In the genomic region with DNA sequence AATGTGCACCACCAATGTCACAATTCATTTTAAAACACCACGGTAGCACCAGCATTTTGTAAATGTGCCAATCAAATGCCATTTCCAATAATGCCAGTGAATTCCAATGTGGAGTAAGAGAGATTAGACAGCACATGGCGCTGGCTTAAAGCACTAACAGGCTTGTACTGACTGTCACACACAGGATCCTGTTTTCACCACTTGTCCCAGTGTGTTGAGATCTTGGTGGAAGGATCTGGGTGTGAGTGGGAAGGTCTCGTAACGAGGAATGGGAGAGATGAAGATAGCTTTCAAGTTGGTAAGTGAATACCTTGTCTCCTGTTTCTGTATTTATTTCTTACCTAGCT, we compare ENCODE assay signal across 14 mouse cellular contexts. TPM values are rescaled to one million over a fixed set of nuclear protein-coding genes. Genes with fewer than 3 reads are reported as not detected.
A peak's percentile ranks its signal among the peaks of the same experiment; 100 is the strongest.
DNase-seq lines count a peak whose midpoint lies in the region; ATAC-seq and TF ChIP-seq lines count a peak whose summit lies in the region.
"Had no signal": no experiment of that assay in that cellular context is flagged by ENCODE, and none has a peak within 500 bp of the region (broad histone marks: within the 10 kb centered on the region; RNA-seq: fewer than 3 reads in every experiment).

No protein-coding gene starts in this region.

- no peak for TF ChIP-seq CTCF in liver, postnatal 0 days (IDR thresholded peaks at IDR 0.05; ENCODE audit: low read depth)

- no peaks in the 10 kb centered on the region for H3K9me3 ChIP-seq in heart, embryonic 11.5 days (replicated peaks; ENCODE audit: control insufficient read depth, low read length)
- H3K9me3 ChIP-seq in limb, embryonic 12.5 days: no peaks in the 10 kb centered on the region
- no peaks in the 10 kb centered on the region for H3K9me3 ChIP-seq in limb, embryonic 10.5 days (replicated peaks)
- H3K9me3 ChIP-seq in intestine, embryonic 14.5 days (ENCODE audit: control insufficient read depth, low read length): no peaks in the 10 kb centered on the region
- no peaks in the 10 kb centered on the region for H3K9me3 ChIP-seq in liver, postnatal 0 days (ENCODE audit: low read length)
- no peaks in the 10 kb centered on the region for H3K9me3 ChIP-seq in forebrain, embryonic 11.5 days (ENCODE audit: control insufficient read depth, low read length)
- H3K9me3 ChIP-seq: G1E; megakaryocyte, embryonic 14.5 days had no signal

- no peak for ATAC-seq in heart, embryonic 11.5 days (replicated peaks; ENCODE audit: insufficient number of reproducible peaks, low FRiP score, low TSS enrichment)
- no peak for ATAC-seq in limb, embryonic 12.5 days (ENCODE audit: insufficient number of reproducible peaks, insufficient read depth, low FRiP score, low TSS enrichment, low read depth)
- ATAC-seq in intestine, embryonic 14.5 days (replicated peaks; ENCODE audit: low FRiP score, low TSS enrichment, low read depth): no peak
- ATAC-seq in liver, postnatal 0 days: peak; percentile 54
- no peak for ATAC-seq in forebrain, embryonic 11.5 days (replicated peaks; ENCODE audit: low FRiP score)

- H3K4me2 ChIP-seq in heart, embryonic 11.5 days: peak overlapping the region; percentile 44
- H3K4me2 ChIP-seq in limb, embryonic 12.5 days: no peak overlapping the region
- H3K4me2 ChIP-seq in intestine, embryonic 14.5 days (ENCODE audit: low read length): no peak overlapping the region
- H3K4me2 ChIP-seq in liver, postnatal 0 days (ENCODE audit: low read depth, low read length): peak overlapping the region; percentile 62
- no peak overlapping the region for H3K4me2 ChIP-seq in forebrain, embryonic 11.5 days (ENCODE audit: low read depth, low read length, severe bottlenecking)

- WGBS in heart, embryonic 11.5 days (ENCODE audit: insufficient replicate concordance): 16% methylated on average over 4 of the region's 4 CpGs
- WGBS in limb, embryonic 12.5 days: 89% methylated on average over 4 of the region's 4 CpGs
- 87% methylated on average over 4 of the region's 4 CpGs for WGBS in limb, embryonic 10.5 days
- 68% methylated on average over 4 of the region's 4 CpGs for WGBS in intestine, embryonic 14.5 days
- WGBS in liver, postnatal 0 days (ENCODE audit: insufficient replicate concordance): 35% methylated on average over 4 of the region's 4 CpGs
- WGBS in forebrain, embryonic 11.5 days: 76% methylated on average over 4 of the region's 4 CpGs

- H3K27me3 ChIP-seq in heart, embryonic 11.5 days (ENCODE audit: control insufficient read depth, insufficient read depth, low read length): no peaks in the 10 kb centered on the region
- no peaks in the 10 kb centered on the region for H3K27me3 ChIP-seq in limb, embryonic 12.5 days
- no peaks in the 10 kb centered on the region for H3K27me3 ChIP-seq in limb, embryonic 10.5 days (ENCODE audit: low read depth, poor library complexity, severe bottlenecking)
- H3K27me3 ChIP-seq in intestine, embryonic 14.5 days (replicated peaks; ENCODE audit: control insufficient read depth, insufficient read depth, low read length): no peaks in the 10 kb centered on the region
- H3K27me3 ChIP-seq in liver, postnatal 0 days (ENCODE audit: insufficient read depth, low read length): no peaks in the 10 kb centered on the region
- H3K27me3 ChIP-seq in forebrain, embryonic 11.5 days (ENCODE audit: control insufficient read depth, insufficient read depth, low read length): no peaks in the 10 kb centered on the region

- no peak for TF ChIP-seq EP300 in liver, postnatal 0 days (IDR thresholded peaks at IDR 0.05; ENCODE audit: low read depth)

- DNase-seq in heart, adult 8-10 months (ENCODE audit: low spot score): no peak
- DNase-seq in limb, embryonic 10.5 days (ENCODE audit: low spot score): no peak
- DNase-seq in intestine, embryonic 14.5 days (ENCODE audit: low spot score): no peak
- DNase-seq in liver, postnatal 0 days: no peak
- DNase-seq in urinary bladder, adult 2 months (ENCODE audit: low spot score): no peak
- no peak for DNase-seq in forebrain, embryonic 11.5 days (ENCODE audit: low spot score)
- DNase-seq: adrenal gland, postnatal 25 days; cerebellum, adult 11 months; thymus, adult 2 months had no signal

- H3K4me1 ChIP-seq in heart, embryonic 11.5 days (ENCODE audit: control insufficient read depth, insufficient read depth, low read length): peaks cover 32% of the 10 kb centered on the region
- peaks cover 4% of the 10 kb centered on the region; the same call in 1 of the 2 replicates for H3K4me1 ChIP-seq in limb, embryonic 12.5 days (replicated peaks)
- H3K4me1 ChIP-seq in limb, embryonic 10.5 days: peaks cover 6% of the 10 kb centered on the region; the same call in 1 of the 2 replicates
- H3K4me1 ChIP-seq in intestine, embryonic 14.5 days (replicated peaks; ENCODE audit: control insufficient read depth, insufficient read depth, low read length): peaks cover 13% of the 10 kb centered on the region
- peaks cover 7% of the 10 kb centered on the region for H3K4me1 ChIP-seq in liver, postnatal 0 days (ENCODE audit: insufficient read depth)
- no peaks in the 10 kb centered on the region for H3K4me1 ChIP-seq in forebrain, embryonic 11.5 days (replicated peaks; ENCODE audit: control insufficient read depth, insufficient read depth, low read length)

- H3K27ac ChIP-seq in heart, embryonic 11.5 days (ENCODE audit: low read depth, low read length): peak overlapping the region; percentile 85
- H3K27ac ChIP-seq in limb, embryonic 12.5 days: 0 out of 2 replicates have a peak overlapping the region, but pooled peaks have one; percentile 12
- H3K27ac ChIP-seq in limb, embryonic 10.5 days: no peak overlapping the region
- peak overlapping the region; percentile 1; the same call in 1 of the 2 replicates for H3K27ac ChIP-seq in intestine, embryonic 14.5 days (ENCODE audit: low read depth)
- H3K27ac ChIP-seq in liver, postnatal 0 days (ENCODE audit: low read depth): peak overlapping the region; percentile 94
- no peak overlapping the region for H3K27ac ChIP-seq in forebrain, embryonic 11.5 days (ENCODE audit: low read depth, low read length)
- H3K27ac ChIP-seq: kidney, postnatal 0 days had no signal

- H3K36me3 ChIP-seq in heart, embryonic 11.5 days (ENCODE audit: control insufficient read depth, insufficient read depth, low read length): no peaks in the 10 kb centered on the region; the same call in 1 of the 2 replicates
- no peaks in the 10 kb centered on the region for H3K36me3 ChIP-seq in limb, embryonic 12.5 days
- H3K36me3 ChIP-seq in limb, embryonic 10.5 days: no peaks in the 10 kb centered on the region
- no peaks in the 10 kb centered on the region for H3K36me3 ChIP-seq in intestine, embryonic 14.5 days (ENCODE audit: control insufficient read depth, insufficient read depth, low read length)
- peaks cover 11% of the 10 kb centered on the region; the same call in 1 of the 2 replicates for H3K36me3 ChIP-seq in liver, postnatal 0 days (replicated peaks; ENCODE audit: insufficient read depth, low read length)
- H3K36me3 ChIP-seq in forebrain, embryonic 11.5 days (ENCODE audit: control insufficient read depth, insufficient read depth, low read length): no peaks in the 10 kb centered on the region

- H3K9ac ChIP-seq in heart, embryonic 11.5 days (ENCODE audit: low read depth, low read length): peak overlapping the region; percentile 59
- no peak overlapping the region for H3K9ac ChIP-seq in limb, embryonic 12.5 days (replicated peaks)
- H3K9ac ChIP-seq in intestine, embryonic 14.5 days (ENCODE audit: low read length): no peak overlapping the region
- peak overlapping the region; percentile 45; the same call in 1 of the 2 replicates for H3K9ac ChIP-seq in liver, postnatal 0 days (replicated peaks)
- no peak overlapping the region for H3K9ac ChIP-seq in forebrain, embryonic 11.5 days (ENCODE audit: low read length)

- H3K4me3 ChIP-seq in heart, embryonic 11.5 days (ENCODE audit: low read depth, low read length): no peak overlapping the region
- no peak overlapping the region for H3K4me3 ChIP-seq in limb, embryonic 12.5 days (replicated peaks)
- H3K4me3 ChIP-seq in limb, embryonic 10.5 days: no peak overlapping the region
- H3K4me3 ChIP-seq in intestine, embryonic 14.5 days (ENCODE audit: low read depth, low read length): no peak overlapping the region
- peak overlapping the region; percentile 19 for H3K4me3 ChIP-seq in liver, postnatal 0 days (ENCODE audit: low read depth, low read length)
- no peak overlapping the region for H3K4me3 ChIP-seq in forebrain, embryonic 11.5 days (ENCODE audit: low read depth, low read length)
- H3K4me3 ChIP-seq: megakaryocyte, embryonic 14.5 days had no signal

RNA-seq across cellular contexts. Expression of a gene that starts 26.1 kb away (rescaled TPM):
- 318 and 322 TPM in 2 replicates for polyA plus RNA-seq in heart, embryonic 11.5 days (2014; fragmentation: Nextera tagmentation; extraction: Ambion mirVana)
- 100 to 1,000 TPM; 114 to 157 (median 136) TPM for total RNA-seq in heart, adult 8-10 months (2022)
- polyA plus RNA-seq in limb, embryonic 12.5 days (2016; fragmentation: Nextera tagmentation; extraction: Ambion mirVana): 89.9 and 92.1 TPM in 2 replicates
- polyA plus RNA-seq in limb, embryonic 10.5 days (2016; fragmentation: Nextera tagmentation; extraction: Ambion mirVana): 63.2 and 63.7 TPM in 2 replicates
- 192 and 200 TPM in 2 replicates for polyA plus RNA-seq in intestine, embryonic 14.5 days (2014; fragmentation: Nextera tagmentation; extraction: Ambion mirVana)
- polyA plus RNA-seq in liver, postnatal 0 days (2015; fragmentation: Nextera tagmentation; extraction: Ambion mirVana): 80.4 and 82.1 TPM in 2 replicates
- 79.7 and 89.7 TPM in 2 replicates for polyA plus RNA-seq in urinary bladder, adult 2 months (2012; rRNA removed)
- 71.2 and 73.9 TPM in 2 replicates for polyA plus RNA-seq in forebrain, embryonic 11.5 days (2014; fragmentation: Nextera tagmentation; extraction: Ambion mirVana)
- polyA plus RNA-seq: G1E had no signal

Comparison
In these comparisons a context has a peak if more than half of its experiments do, and no peak if none do; other contexts are left out.
1. H3K27ac ChIP-seq: peak in heart, embryonic 11.5 days (single experiment), limb, embryonic 12.5 days (single experiment), intestine, embryonic 14.5 days (single experiment) and liver, postnatal 0 days (single experiment); none in limb, embryonic 10.5 days (single experiment) and forebrain, embryonic 11.5 days (single experiment).
2. H3K4me2 ChIP-seq: peak in heart, embryonic 11.5 days (single experiment) and liver, postnatal 0 days (single experiment); none in limb, embryonic 12.5 days (single experiment), intestine, embryonic 14.5 days (single experiment) and forebrain, embryonic 11.5 days (single experiment).
3. H3K9ac ChIP-seq: peak in heart, embryonic 11.5 days (single experiment) and liver, postnatal 0 days (single experiment); none in limb, embryonic 12.5 days (single experiment), intestine, embryonic 14.5 days (single experiment) and forebrain, embryonic 11.5 days (single experiment).